Mouse (Mus musculus): ENCODE measurements at regions not wholly inside any gene's neighbourhood (a gene's known extent, or its start where the extent isn't known, plus 50 kb on each side); places are given as distances from the start of the nearest gene placed in this dataset.
A peak's percentile ranks its signal among the peaks of the same experiment; 100 is the strongest.

DNA sequence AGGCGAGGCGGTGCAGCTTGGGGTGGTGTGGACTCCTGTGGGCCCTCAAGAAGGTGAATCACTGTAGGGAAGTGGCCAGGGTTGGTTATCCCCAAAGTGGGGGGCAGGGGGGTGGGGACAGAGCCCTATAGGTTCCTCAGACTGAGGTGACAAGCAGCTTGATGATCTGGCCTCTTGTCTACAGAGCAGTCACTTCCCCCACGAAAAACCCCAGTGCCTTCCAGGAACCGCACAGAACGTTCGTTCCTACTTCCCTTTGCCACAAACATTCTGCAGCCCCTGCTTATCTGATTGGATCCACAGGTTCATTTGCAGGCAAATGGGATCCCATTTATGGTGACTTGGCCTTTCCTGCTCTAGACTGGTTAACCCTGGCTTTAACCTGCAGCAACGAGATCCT lies 141.5 kb downstream of the Tomm20 start:
- H3K27ac ChIP-seq (ENCODE audit: low read length) = peak overlapping the region; percentile 47; the same call in 1 of the 2 replicates
- no peak overlapping the region for H3K9ac ChIP-seq (replicated peaks; ENCODE audit: low read length)
- H3K4me3 ChIP-seq (ENCODE audit: low read length) = no peak overlapping the region
- H3K4me2 ChIP-seq (replicated peaks; ENCODE audit: low read depth, low read length) = no peak overlapping the region
- H3K27me3 ChIP-seq (ENCODE audit: insufficient read depth, low read length) = no peaks in the 10 kb centered on the region
- H3K36me3 ChIP-seq (ENCODE audit: insufficient read depth, low read length) = no peaks in the 10 kb centered on the region
- no peak for ATAC-seq (ENCODE audit: low FRiP score, low TSS enrichment)
- WGBS = 57% methylated on average over 7 of the region's 7 CpGs
- no peaks in the 10 kb centered on the region for H3K9me3 ChIP-seq (ENCODE audit: low read length)
- peaks cover 19% of the 10 kb centered on the region for H3K4me1 ChIP-seq (ENCODE audit: insufficient read depth, low read length)

- no peak overlapping the region for H3K4me2 ChIP-seq (replicated peaks; ENCODE audit: low read depth, low read length)
- no peaks in the 10 kb centered on the region for H3K27me3 ChIP-seq (ENCODE audit: insufficient read depth, low read length)
- no peaks in the 10 kb centered on the region for H3K36me3 ChIP-seq (ENCODE audit: insufficient read depth, low read length)
- peaks cover 19% of the 10 kb centered on the region for H3K4me1 ChIP-seq (ENCODE audit: insufficient read depth, low read length)
- ATAC-seq (ENCODE audit: low FRiP score, low TSS enrichment) = no peak
- WGBS = 84% methylated on average over 4 of the region's 4 CpGs
- no peak overlapping the region for H3K9ac ChIP-seq (replicated peaks; ENCODE audit: low read length)
- H3K27ac ChIP-seq (ENCODE audit: low read length) = no peak overlapping the region
- no peak overlapping the region for H3K4me3 ChIP-seq (ENCODE audit: low read length)
- H3K9me3 ChIP-seq (ENCODE audit: low read length) = no peaks in the 10 kb centered on the region
Measured at GRCm38 (mm10) chr8:126802641-126803040, 143.0 kb downstream of the Tomm20 start.

GRCm38 (mm10) chr8:126800976-126801375 lies 144.7 kb downstream of the Tomm20 start:
- H3K9me3 ChIP-seq (ENCODE audit: low read length) = no peaks in the 10 kb centered on the region
- ATAC-seq (ENCODE audit: low FRiP score, low TSS enrichment) = no peak
- H3K27me3 ChIP-seq (ENCODE audit: insufficient read depth, low read length) = no peaks in the 10 kb centered on the region
- no peak overlapping the region for H3K4me2 ChIP-seq (replicated peaks; ENCODE audit: low read depth, low read length)
- no peak overlapping the region for H3K27ac ChIP-seq (ENCODE audit: low read length)
- H3K9ac ChIP-seq (replicated peaks; ENCODE audit: low read length) = no peak overlapping the region
- no peak overlapping the region for H3K4me3 ChIP-seq (ENCODE audit: low read length)
- H3K4me1 ChIP-seq (ENCODE audit: insufficient read depth, low read length) = peaks cover 12% of the 10 kb centered on the region
- 62% methylated on average over 6 of the region's 6 CpGs for WGBS
- no peaks in the 10 kb centered on the region for H3K36me3 ChIP-seq (ENCODE audit: insufficient read depth, low read length)

GRCm38 (mm10) chr8:126797571-126798334 lies 147.9 kb downstream of the Tomm20 start:
- Histone ChIP-seq H3K4me2 (replicated peaks; ENCODE audit: low read depth, low read length) (no peak overlapping the region), H3K9me3 (ENCODE audit: low read length) (no peaks in the 10 kb centered on the region), H3K9ac (replicated peaks; ENCODE audit: low read length) (no peak overlapping the region), H3K36me3 (ENCODE audit: insufficient read depth, low read length) (no peaks in the 10 kb centered on the region), H3K27me3 (ENCODE audit: insufficient read depth, low read length) (no peaks in the 10 kb centered on the region), H3K4me3 (ENCODE audit: low read length) (no peak overlapping the region), H3K4me1 (ENCODE audit: insufficient read depth, low read length) (no peaks in the 10 kb centered on the region), H3K27ac (ENCODE audit: low read length) (peak overlapping the region; percentile 11; the same call in 1 of the 2 replicates)
- 76% methylated on average over 9 of the region's 9 CpGs for WGBS
- no peak for ATAC-seq (ENCODE audit: low FRiP score, low TSS enrichment)

DNA sequence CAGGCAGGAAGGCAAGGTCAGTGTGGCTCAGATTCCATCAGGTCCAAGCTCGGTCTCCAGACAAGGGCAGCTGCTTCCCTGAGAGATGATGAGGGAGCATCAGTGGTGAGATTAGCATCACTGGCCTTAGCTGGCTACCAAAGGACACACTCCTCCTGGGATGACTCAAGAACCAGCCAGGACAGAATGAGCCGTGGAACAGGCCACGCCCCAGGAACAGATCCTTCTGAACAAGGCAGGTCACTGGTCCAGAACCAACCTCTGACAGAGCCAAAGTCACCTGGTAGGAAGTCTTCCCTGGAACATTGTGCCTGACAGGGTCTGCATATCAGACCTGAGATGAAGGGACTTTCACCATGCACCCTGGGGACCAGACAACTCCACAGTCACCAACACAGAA lies 152.0 kb downstream of the Tomm20 start:
- Histone ChIP-seq H3K4me3 (ENCODE audit: low read length) (no peak overlapping the region), H3K4me1 (ENCODE audit: insufficient read depth, low read length) (peaks cover 7% of the 10 kb centered on the region), H3K9ac (replicated peaks; ENCODE audit: low read length) (no peak overlapping the region), H3K27me3 (ENCODE audit: insufficient read depth, low read length) (no peaks in the 10 kb centered on the region), H3K9me3 (ENCODE audit: low read length) (no peaks in the 10 kb centered on the region), H3K4me2 (replicated peaks; ENCODE audit: low read depth, low read length) (no peak overlapping the region), H3K27ac (ENCODE audit: low read length) (no peak overlapping the region), H3K36me3 (ENCODE audit: insufficient read depth, low read length) (no peaks in the 10 kb centered on the region)
- no peak for ATAC-seq (ENCODE audit: low FRiP score, low TSS enrichment)
- WGBS = 65% methylated on average over 3 of the region's 3 CpGs

DNA sequence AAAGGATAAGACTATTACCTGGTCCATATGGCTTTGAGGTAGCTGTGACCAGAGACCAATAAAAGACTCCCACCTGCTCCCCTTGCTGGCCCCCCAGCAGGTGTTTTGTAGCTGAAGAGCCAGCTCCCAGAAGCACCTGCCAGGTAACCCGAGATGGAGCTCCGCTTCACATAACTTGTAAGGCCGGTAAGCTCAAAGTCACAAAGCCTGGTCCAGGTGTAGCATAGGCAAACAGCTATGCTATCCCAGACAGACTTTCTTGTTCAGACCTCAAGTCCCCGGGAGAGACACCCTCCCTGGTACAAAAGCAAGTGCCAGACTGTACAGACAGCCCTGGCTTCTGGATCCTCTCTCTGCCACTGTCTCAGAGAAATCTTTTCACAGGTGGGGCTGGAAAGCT lies 154.6 kb downstream of the Tomm20 start:
- ATAC-seq (ENCODE audit: low FRiP score, low TSS enrichment) = no peak
- no peak overlapping the region for H3K9ac ChIP-seq (replicated peaks; ENCODE audit: low read length)
- H3K4me1 ChIP-seq (ENCODE audit: insufficient read depth, low read length) = peaks cover 16% of the 10 kb centered on the region
- WGBS = 66% methylated on average over 4 of the region's 4 CpGs
- H3K4me3 ChIP-seq (ENCODE audit: low read length) = no peak overlapping the region
- H3K9me3 ChIP-seq (ENCODE audit: low read length) = peaks cover 3% of the 10 kb centered on the region
- no peaks in the 10 kb centered on the region for H3K27me3 ChIP-seq (ENCODE audit: insufficient read depth, low read length)
- H3K27ac ChIP-seq (ENCODE audit: low read length) = no peak overlapping the region
- H3K4me2 ChIP-seq (replicated peaks; ENCODE audit: low read depth, low read length) = no peak overlapping the region
- H3K36me3 ChIP-seq (ENCODE audit: insufficient read depth, low read length) = no peaks in the 10 kb centered on the region

GRCm38 (mm10) chr8:126790214-126790613 lies 155.4 kb downstream of the Tomm20 start:
- H3K4me1 ChIP-seq (ENCODE audit: insufficient read depth, low read length) = peaks cover 16% of the 10 kb centered on the region
- H3K9me3 ChIP-seq (ENCODE audit: low read length) = peaks cover 10% of the 10 kb centered on the region
- WGBS = 86% methylated on average over 9 of the region's 9 CpGs
- no peaks in the 10 kb centered on the region for H3K27me3 ChIP-seq (ENCODE audit: insufficient read depth, low read length)
- no peak for ATAC-seq (ENCODE audit: low FRiP score, low TSS enrichment)
- H3K27ac ChIP-seq (ENCODE audit: low read length) = no peak overlapping the region
- no peaks in the 10 kb centered on the region for H3K36me3 ChIP-seq (ENCODE audit: insufficient read depth, low read length)
- H3K4me2 ChIP-seq (replicated peaks; ENCODE audit: low read depth, low read length) = no peak overlapping the region
- H3K4me3 ChIP-seq (ENCODE audit: low read length) = no peak overlapping the region
- H3K9ac ChIP-seq (replicated peaks; ENCODE audit: low read length) = no peak overlapping the region

DNA sequence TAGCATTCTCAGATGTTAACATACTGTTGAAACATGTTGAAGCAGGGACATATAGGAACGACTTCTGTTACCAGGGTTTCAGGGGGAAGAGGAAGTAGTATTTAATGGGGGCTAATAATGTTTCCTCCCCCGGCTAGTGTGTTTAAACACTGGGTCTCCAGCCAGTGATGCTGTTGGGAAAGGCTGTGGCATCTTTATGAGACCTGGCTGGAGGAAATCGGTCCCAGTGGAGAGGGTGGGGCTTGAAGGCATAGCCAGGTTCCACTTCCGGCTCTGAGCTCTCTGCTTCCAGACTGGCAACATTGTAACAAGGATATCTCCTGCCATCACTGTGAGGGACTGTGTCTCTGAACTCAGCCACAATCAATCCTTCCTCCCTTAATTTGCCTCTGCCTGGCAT lies 156.6 kb downstream of the Tomm20 start:
- ATAC-seq (ENCODE audit: low FRiP score, low TSS enrichment) = peak; percentile 43; the same call in 1 of the 2 replicates
- 0 out of 2 replicates have a peak overlapping the region, but pooled peaks have one; percentile 2 for H3K9ac ChIP-seq (replicated peaks; ENCODE audit: low read length)
- 10% methylated on average over 4 of the region's 4 CpGs for WGBS
- no peaks in the 10 kb centered on the region for H3K36me3 ChIP-seq (ENCODE audit: insufficient read depth, low read length)
- H3K27ac ChIP-seq (ENCODE audit: low read length) = peak overlapping the region; percentile 82
- H3K27me3 ChIP-seq (ENCODE audit: insufficient read depth, low read length) = no peaks in the 10 kb centered on the region
- H3K4me2 ChIP-seq (replicated peaks; ENCODE audit: low read depth, low read length) = 0 out of 2 replicates have a peak overlapping the region, but pooled peaks have one; percentile 18
- peaks cover 16% of the 10 kb centered on the region for H3K4me1 ChIP-seq (ENCODE audit: insufficient read depth, low read length)
- H3K4me3 ChIP-seq (ENCODE audit: low read length) = no peak overlapping the region
- peaks cover 10% of the 10 kb centered on the region for H3K9me3 ChIP-seq (ENCODE audit: low read length)

- Histone ChIP-seq H3K9ac (replicated peaks; ENCODE audit: low read length) (no peak overlapping the region), H3K27me3 (ENCODE audit: insufficient read depth, low read length) (no peaks in the 10 kb centered on the region), H3K4me1 (ENCODE audit: insufficient read depth, low read length) (peaks cover 16% of the 10 kb centered on the region), H3K36me3 (ENCODE audit: insufficient read depth, low read length) (no peaks in the 10 kb centered on the region), H3K9me3 (ENCODE audit: low read length) (peaks cover 10% of the 10 kb centered on the region), H3K27ac (ENCODE audit: low read length) (peak overlapping the region; percentile 82), H3K4me2 (replicated peaks; ENCODE audit: low read depth, low read length) (0 out of 2 replicates have a peak overlapping the region, but pooled peaks have one; percentile 18), H3K4me3 (ENCODE audit: low read length) (no peak overlapping the region)
- peak; percentile 81 for ATAC-seq (ENCODE audit: low FRiP score, low TSS enrichment)
- 14% methylated on average over 4 of the region's 4 CpGs for WGBS
Measured at GRCm38 (mm10) chr8:126788669-126789068, 157.0 kb downstream of the Tomm20 start.

DNA sequence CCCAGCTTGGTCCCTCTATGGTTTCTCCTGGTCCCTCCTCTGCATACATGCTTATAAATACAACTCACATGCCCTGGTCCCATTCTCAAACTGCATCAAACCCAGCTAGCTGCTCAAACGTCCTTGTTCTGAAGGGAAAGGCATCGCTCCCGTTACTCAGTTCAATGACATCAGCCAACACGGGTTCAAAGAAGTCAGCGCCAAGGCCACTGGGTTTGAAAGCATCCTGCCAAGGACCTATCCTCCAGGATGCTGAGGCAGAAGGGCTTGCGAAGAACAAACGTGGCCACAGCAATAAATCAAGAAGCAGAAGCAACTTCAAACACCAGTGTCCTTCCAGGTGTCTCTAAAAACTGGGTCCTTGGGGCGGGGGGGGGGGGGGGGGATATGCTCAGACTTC lies 158.2 kb downstream of the Tomm20 start:
- 66% methylated on average over 8 of the region's 8 CpGs for WGBS

More for the DNA sequence above, 158.2 kb downstream of the Tomm20 start:
- H3K36me3 ChIP-seq (ENCODE audit: insufficient read depth, low read length) = no peaks in the 10 kb centered on the region
- H3K27ac ChIP-seq (ENCODE audit: low read length) = no peak overlapping the region
- peaks cover 10% of the 10 kb centered on the region for H3K9me3 ChIP-seq (ENCODE audit: low read length)
- H3K4me1 ChIP-seq (ENCODE audit: insufficient read depth, low read length) = peaks cover 16% of the 10 kb centered on the region
- no peak for ATAC-seq (ENCODE audit: low FRiP score, low TSS enrichment)
- H3K27me3 ChIP-seq (ENCODE audit: insufficient read depth, low read length) = no peaks in the 10 kb centered on the region
- H3K9ac ChIP-seq (replicated peaks; ENCODE audit: low read length) = no peak overlapping the region
- H3K4me3 ChIP-seq (ENCODE audit: low read length) = no peak overlapping the region
- H3K4me2 ChIP-seq (replicated peaks; ENCODE audit: low read depth, low read length) = no peak overlapping the region

Measured in kidney, embryonic 16.5 days (tissue).